Mouse (Mus musculus) monocyte, adult 59 days (primary cell): Measurements from ENCODE around the gene Wfdc3. TPM values are rescaled to one million over a fixed set of nuclear protein-coding genes. Genes with fewer than 3 reads are reported as not detected.

Experiments used
- total RNA-seq, 2 experiments: library from RNA; stranded (reverse); gene quantifications; one replicate each; pipeline ENCODE4 v1.2.4; 2023

Wfdc3 gene
- total RNA-seq = not detected

GRCm38 (mm10) chr2:164745843-164746479 is at the start of gene Wfdc3, which contains the start of gene Dnttip1:
Gene Wfdc3, minus strand, starts transcription at chr2:164745931.
Gene Dnttip1, plus strand, starts transcription at chr2:164745983.

GRCm38 (mm10) chr2:164785481-164786387 is 40.0 kb upstream of the Wfdc3 start, which contains the start of gene Snx21:
Gene Snx21, plus strand, starts transcription at chr2:164785823.

GRCm38 (mm10) chr2:164779481-164780086 is 33.9 kb upstream of the Wfdc3 start, which contains the start of gene Tnnc2:
Gene Tnnc2, minus strand, starts transcription at chr2:164779967.

GRCm38 (mm10) chr2:164769258-164770037 is 23.7 kb upstream of the Wfdc3 start, which contains the start of gene Ube2c:
Gene Ube2c, plus strand, starts transcription at chr2:164769898.

DNA sequence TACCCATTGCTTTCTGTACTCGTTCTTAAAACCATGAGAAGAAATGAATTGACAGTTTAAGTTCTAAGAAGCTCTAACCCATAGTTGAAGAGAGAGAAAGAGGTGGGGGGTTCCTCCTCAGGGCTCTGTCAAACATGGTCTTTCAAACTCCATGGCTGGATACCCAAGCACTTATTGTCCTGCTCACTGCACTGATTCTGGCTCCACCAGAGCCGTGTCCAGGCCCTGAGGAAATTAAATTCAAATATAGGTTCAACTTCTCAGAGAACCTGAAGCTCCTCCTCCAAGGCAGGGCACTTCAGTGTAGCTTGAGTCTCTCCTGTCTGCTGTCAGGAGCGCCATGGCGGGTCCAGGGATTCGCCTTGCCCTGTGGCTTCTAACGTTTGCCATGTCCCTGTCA is 30.7 kb downstream of the Wfdc3 start, which contains the start of gene Spint5:
Gene Spint5 (plus strand): TSS at position 301 of the 400 bp plus-strand sequence.

DNA sequence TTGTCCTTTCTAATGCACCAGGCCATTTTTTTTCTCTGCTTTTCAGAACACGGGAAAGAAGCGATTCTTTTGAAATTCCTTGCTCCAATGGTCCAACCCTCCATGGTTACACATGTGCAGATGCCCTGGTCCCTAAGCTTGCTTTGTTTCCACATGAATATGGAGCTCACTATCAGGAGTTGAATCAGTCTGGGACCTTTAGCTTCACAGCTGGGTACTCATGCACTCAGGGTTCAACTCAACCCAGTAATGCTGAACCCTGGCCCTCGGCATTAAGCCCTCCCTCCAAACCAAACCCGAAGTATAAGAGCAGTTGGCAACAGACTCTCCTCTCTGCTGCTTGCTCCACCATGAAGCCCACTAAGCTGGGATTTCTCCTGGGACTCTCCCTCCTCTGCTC is 47.5 kb downstream of the Wfdc3 start, which contains the start of gene Spint4:
Gene Spint4 (plus strand): TSS at position 301 of the 400 bp plus-strand sequence.

DNA sequence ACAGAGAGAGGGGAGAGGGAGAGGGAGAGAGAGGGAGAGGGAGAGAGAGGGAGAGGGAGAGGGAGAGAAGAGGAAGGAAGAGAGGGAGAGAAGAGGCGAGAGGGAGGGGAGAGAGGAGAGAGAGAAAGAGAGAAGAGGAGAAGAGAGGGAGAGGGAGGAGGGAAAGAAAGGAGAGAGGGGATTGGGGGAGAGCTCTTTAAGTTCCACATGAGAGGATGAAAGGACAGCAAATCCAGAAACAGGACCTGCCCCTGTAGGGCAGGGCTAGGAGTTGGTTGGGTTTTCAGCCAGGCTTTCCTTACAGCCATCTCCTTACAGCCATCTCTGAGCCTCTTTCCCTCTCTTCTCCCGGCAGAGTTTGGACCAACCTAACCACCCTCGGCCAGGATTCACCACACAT is 60.9 kb downstream of the Wfdc3 start, which contains the start of gene Wfdc13:
Gene Wfdc13 (plus strand): TSS at position 301 of the 400 bp plus-strand sequence.

Other genes with a start within 250 kb of the Wfdc3 start
- 10 to 100 TPM; 74.5 to 76.9 TPM for gene Pigt, start 248.4 kb downstream of the Wfdc3 start, total RNA-seq
- not detected for gene Wfdc2, start 183.5 kb downstream of the Wfdc3 start, total RNA-seq
- gene Spint3, start 172.5 kb downstream of the Wfdc3 start, total RNA-seq = not detected
- gene Wfdc6a, start 160.5 kb downstream of the Wfdc3 start, total RNA-seq = not detected
- gene Eppin, start 152.3 kb downstream of the Wfdc3 start, total RNA-seq = not detected
- gene Wfdc6b, start 132.4 kb downstream of the Wfdc3 start, total RNA-seq = not detected
- not detected for gene Wfdc8, start 132.3 kb downstream of the Wfdc3 start, total RNA-seq
- not detected for gene Wfdc16, start 107.1 kb downstream of the Wfdc3 start, total RNA-seq
- gene Wfdc10, start 89.9 kb downstream of the Wfdc3 start, total RNA-seq = not detected
- not detected for gene Wfdc9, start 89.3 kb downstream of the Wfdc3 start, total RNA-seq
- gene Wfdc11, start 71.8 kb downstream of the Wfdc3 start, total RNA-seq = not detected
- gene Wfdc13, start 60.8 kb downstream of the Wfdc3 start, total RNA-seq = not detected
- gene Spint4, start 47.4 kb downstream of the Wfdc3 start, total RNA-seq = not detected
- gene Spint5, start 30.6 kb downstream of the Wfdc3 start, total RNA-seq = not detected
- gene Dnttip1, start 52 bp upstream of the Wfdc3 start, total RNA-seq = 10 to 100 TPM; 32.0 to 44.8 TPM
- gene Ube2c, start 24.0 kb upstream of the Wfdc3 start, total RNA-seq = 1 to 10 TPM; 3.0 TPM
- gene Tnnc2, start 34.0 kb upstream of the Wfdc3 start, total RNA-seq = not detected
- 10 to 100 TPM; 12.5 to 16.9 TPM for gene Snx21, start 39.9 kb upstream of the Wfdc3 start, total RNA-seq
- gene Acot8, start 59.0 kb upstream of the Wfdc3 start, total RNA-seq = 10 to 100 TPM; 29.8 to 33.3 TPM
- gene Zswim3, start 59.2 kb upstream of the Wfdc3 start, total RNA-seq = 1 to 10 TPM; 2.8 to 3.1 TPM
- 1 to 10 TPM; 4.7 to 5.0 TPM for gene Zswim1, start 76.8 kb upstream of the Wfdc3 start, total RNA-seq
- gene Spata25, start 82.6 kb upstream of the Wfdc3 start, total RNA-seq = 1 to 10 TPM in 1 of 2 experiments, not detected in 1; 1.2 TPM
- 100 to 1,000 TPM; 707 to 727 TPM for gene Ctsa, start 86.9 kb upstream of the Wfdc3 start, total RNA-seq
- gene Neurl2, start 87.5 kb upstream of the Wfdc3 start, total RNA-seq = 1 to 10 TPM; 8.6 to 9.2 TPM
- 100 to 1,000 TPM; 140 to 168 TPM for gene Pltp, start 111.8 kb upstream of the Wfdc3 start, total RNA-seq
- 10 to 100 TPM; 63.6 to 70.6 TPM for gene Pcif1, start 133.4 kb upstream of the Wfdc3 start, total RNA-seq
- gene Zfp335, start 165.8 kb upstream of the Wfdc3 start, total RNA-seq = 10 to 100 TPM; 38.3 to 38.8 TPM
- under 1 TPM; 0.50 to 0.76 TPM for gene Mmp9, start 194.8 kb upstream of the Wfdc3 start, total RNA-seq
- gene Slc12a5, start 214.9 kb upstream of the Wfdc3 start, total RNA-seq = under 1 TPM; 0.18 to 1.00 TPM